Mouse (Mus musculus): ENCODE measurements around the gene Mindy4. TPM values are rescaled to one million over a fixed set of nuclear protein-coding genes. Genes with fewer than 3 reads are reported as not detected.

Gene Mindy4
- total and polyA plus RNA-seq, 3 experiments: not detected

- Histone ChIP-seq H3K9ac (ENCODE audit: insufficient read depth, low read depth) (no peak overlapping the region), H3K27me3 (replicated peaks) (peaks cover 66% of the 10 kb centered on the region), H3K4me2 (ENCODE audit: insufficient read depth, low read depth, poor library complexity, severe bottlenecking) (no peak overlapping the region), H3K27ac (ENCODE audit: insufficient read depth, low read depth) (no peak overlapping the region), H3K9me3 (replicated peaks; ENCODE audit: low read length) (no peaks in the 10 kb centered on the region), H3K79me2 (replicated peaks; ENCODE audit: control insufficient read depth, extremely low read depth, insufficient read depth, poor library complexity, severe bottlenecking) (no peaks in the 10 kb centered on the region), H3K4me3 (replicated peaks in 1 of 3; ENCODE audit: low read depth in 2 of 3, low read length in 2 of 3, poor library complexity in 1 of 3) (no peak overlapping the region), H3K36me3 (replicated peaks in 1 of 2; ENCODE audit: control insufficient read depth in 1 of 2, insufficient read depth in 1 of 2, low read length in 1 of 2) (no peaks in the 10 kb centered on the region), H3K4me1 (ENCODE audit: control insufficient read depth in 1 of 2, insufficient read depth in 2 of 2) (peaks cover 0 to 15% of the 10 kb centered on the region in 2 experiments; a peak in 1 of 4 replicates)
- TF ChIP-seq NRF1 (IDR thresholded peaks at IDR 0.05; ENCODE audit: low read depth, low read length): no peak
- no peak for TF ChIP-seq MEF2A (IDR thresholded peaks at IDR 0.05; ENCODE audit: borderline replicate concordance, low read depth, low read length)
- no peak for TF ChIP-seq JUN (IDR thresholded peaks at IDR 0.05; ENCODE audit: insufficient read depth, low read depth, low read length)
- no peak for TF ChIP-seq MXI1 (IDR thresholded peaks at IDR 0.05; ENCODE audit: low read depth, low read length)
- no peak for TF ChIP-seq POLR2AphosphoS2 (IDR thresholded peaks at IDR 0.05; ENCODE audit: low read depth, low read length)
- no peak for TF ChIP-seq TCF12 (IDR thresholded peaks at IDR 0.05; ENCODE audit: low read depth, low read length)
- TF ChIP-seq MAFK (IDR thresholded peaks at IDR 0.05; ENCODE audit: insufficient replicate concordance, low read length): no peak
- no peak for TF ChIP-seq ZNF384 (IDR thresholded peaks at IDR 0.05; ENCODE audit: low read depth, low read length)
- no peak for TF ChIP-seq MYC (IDR thresholded peaks at IDR 0.05; ENCODE audit: low read depth, low read length)
- TF ChIP-seq ZKSCAN1 (IDR thresholded peaks at IDR 0.05; ENCODE audit: borderline replicate concordance, low read depth, low read length): no peak
- no peak for DNase-seq (ENCODE audit: extremely low read depth)
- in situ Hi-C loops (cut with MboI; ENCODE audit: low pct_ligation_motif_present, low pct_unique_long_range_greater_than_20kb, low sequenced_read_pairs) (loop anchor here (25.0 kb wide), 1 partner anchor 279 kb away; no protein-coding TSS in a partner anchor), dilution Hi-C loops (cut with MboI; ENCODE audit: extremely low pct_ligation_motif_present, extremely low pct_unique_long_range_greater_than_20kb, low sequenced_read_pairs) (no loop called here)
These were observed 30.1 kb downstream of the Mindy4 start for GRCm38 (mm10) chr6:55233326-55233725.

GRCm38 (mm10) chr6:55234636-55235035, 31.5 kb downstream of the Mindy4 start:
- H3K4me1 ChIP-seq (ENCODE audit: control insufficient read depth in 1 of 2, insufficient read depth in 2 of 2): peaks cover 0 to 15% of the 10 kb centered on the region in 2 experiments; a peak in 1 of 4 replicates
- H3K9me3 ChIP-seq (replicated peaks; ENCODE audit: low read length): no peaks in the 10 kb centered on the region
- in situ Hi-C loops (cut with MboI; ENCODE audit: low pct_ligation_motif_present, low pct_unique_long_range_greater_than_20kb, low sequenced_read_pairs) (loop anchor here (5.0 to 25.0 kb wide), 2 partner anchors 148 to 278 kb away; no protein-coding TSS in a partner anchor), dilution Hi-C loops (cut with MboI; ENCODE audit: extremely low pct_ligation_motif_present, extremely low pct_unique_long_range_greater_than_20kb, low sequenced_read_pairs) (no loop called here)
- no peak overlapping the region for H3K9ac ChIP-seq (ENCODE audit: insufficient read depth, low read depth)
- H3K4me2 ChIP-seq (ENCODE audit: insufficient read depth, low read depth, poor library complexity, severe bottlenecking): no peak overlapping the region
- H3K4me3 ChIP-seq (replicated peaks in 1 of 3; ENCODE audit: low read depth in 2 of 3, low read length in 2 of 3, poor library complexity in 1 of 3): no peak overlapping the region
- peaks cover 71% of the 10 kb centered on the region for H3K27me3 ChIP-seq (replicated peaks)
- TF ChIP-seq E2F4 (IDR thresholded peaks at IDR 0.05; ENCODE audit: insufficient replicate concordance, low read depth, low read length) (no peak), TCF12 (IDR thresholded peaks at IDR 0.05; ENCODE audit: low read depth, low read length) (no peak), MAZ (IDR thresholded peaks at IDR 0.05; ENCODE audit: low read depth, low read length) (no peak), ZMIZ1 (IDR thresholded peaks at IDR 0.05; ENCODE audit: low read depth, low read length) (no peak), PAX5 (IDR thresholded peaks at IDR 0.05; ENCODE audit: low read length) (no peak), MAFK (IDR thresholded peaks at IDR 0.05; ENCODE audit: insufficient replicate concordance, low read length) (no peak), POLR2AphosphoS2 (IDR thresholded peaks at IDR 0.05; ENCODE audit: low read depth, low read length) (no peak), SMC3 (IDR thresholded peaks at IDR 0.05; ENCODE audit: low read depth, low read length) (no peak), ELF1 (IDR thresholded peaks at IDR 0.05; ENCODE audit: low read depth, low read length) (no peak)
- no peak for DNase-seq (ENCODE audit: extremely low read depth)
- H3K79me2 ChIP-seq (replicated peaks; ENCODE audit: control insufficient read depth, extremely low read depth, insufficient read depth, poor library complexity, severe bottlenecking): no peaks in the 10 kb centered on the region
- H3K36me3 ChIP-seq (replicated peaks in 1 of 2; ENCODE audit: control insufficient read depth in 1 of 2, insufficient read depth in 1 of 2, low read length in 1 of 2): no peaks in the 10 kb centered on the region
- H3K27ac ChIP-seq (ENCODE audit: insufficient read depth, low read depth): no peak overlapping the region
